Mouse (Mus musculus) cerebellum, adult 18-20 months (tissue): Measurements from ENCODE around the gene Gm10668.
"Not testable (repeated sequence)": the region's sequence is repeated elsewhere in the genome, so short reads cannot be mapped to it uniquely, and the experiment has no call there.

Experiments
- DNase-seq, 2 experiments: peaks; one replicate each; pipeline ENCODE4 v3.0.0; 2021

Gene Gm10668

GRCm38 (mm10) chr7:20730524-20730923, at the start of gene Gm10668:
Gene Gm10668, minus strand, starts transcription at chr7:20730624.
- DNase-seq, result not testable (repeated sequence)

DNA sequence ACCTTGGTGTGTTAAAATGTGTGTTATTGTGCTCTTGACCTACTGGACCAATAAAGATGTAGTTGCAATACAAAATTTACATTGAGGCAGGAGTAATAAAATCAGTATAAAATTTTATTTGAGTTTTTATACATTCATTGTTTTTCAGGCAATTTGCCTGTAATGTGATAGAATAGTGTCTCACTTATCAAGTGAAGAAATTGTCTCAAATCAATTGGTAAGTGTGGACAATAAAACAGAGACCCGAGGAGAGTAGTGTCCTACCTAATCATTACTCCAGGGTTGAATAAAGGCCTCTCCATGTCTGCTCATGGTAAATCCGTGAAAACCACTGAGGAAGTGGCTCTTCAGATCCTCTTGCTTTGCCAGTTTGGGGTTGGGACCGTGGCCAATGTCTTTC, 40.5 kb upstream of the Gm10668 start, which contains the start of gene Vmn1r112:
Vmn1r112 (plus strand) TSS at position 301 of the 400 bp plus-strand sequence.
- DNase-seq, result not testable (repeated sequence)

- DNase-seq, result not testable (repeated sequence)
Measured at GRCm38 (mm10) chr7:20703116-20703515, 27.3 kb downstream of the Gm10668 start, which contains the start of gene Vmn1r111. Gene Vmn1r111, minus strand, starts transcription at chr7:20703216.
